Mouse (Mus musculus): Measurements from ENCODE around the gene Pex16. TPM values are rescaled to one million over a fixed set of nuclear protein-coding genes. Genes with fewer than 3 reads are reported as not detected.
A peak's percentile ranks its signal among the peaks of the same experiment; 100 is the strongest.
"Not testable (repeated sequence)": the region's sequence is repeated elsewhere in the genome, so short reads cannot be mapped to it uniquely, and the experiment has no call there.

Gene Pex16
- polyA plus RNA-seq, 2 experiments from 2014 or later = 40.0 to 59.3 TPM

- peak; percentile 34 for ATAC-seq
Observed at GRCm38 (mm10) chr2:92388891-92389641, 14.6 kb downstream of the Pex16 start.

- no peak for ATAC-seq
Observed at GRCm38 (mm10) chr2:92389645-92390044, 15.2 kb downstream of the Pex16 start.

- no peak for ATAC-seq
Observed at GRCm38 (mm10) chr2:92390206-92390930, 15.9 kb downstream of the Pex16 start.

- ATAC-seq = no peak
Observed at GRCm38 (mm10) chr2:92391116-92391515, 16.6 kb downstream of the Pex16 start.

GRCm38 (mm10) chr2:92391703-92392317 lies 17.3 kb downstream of the Pex16 start:
- ATAC-seq = no peak

- ATAC-seq = peak; percentile 61
Observed at GRCm38 (mm10) chr2:92392318-92393264, 18.1 kb downstream of the Pex16 start.

GRCm38 (mm10) chr2:92395535-92395934 lies 21.1 kb downstream of the Pex16 start:
- ATAC-seq = no peak

- no peak for ATAC-seq
Observed at GRCm38 (mm10) chr2:92397436-92397835, 23.0 kb downstream of the Pex16 start.

- ATAC-seq = not testable (repeated sequence)
Observed at GRCm38 (mm10) chr2:92399877-92400276, 25.4 kb downstream of the Pex16 start.

- no peak for ATAC-seq
Observed at GRCm38 (mm10) chr2:92400682-92401081, 26.2 kb downstream of the Pex16 start.

GRCm38 (mm10) chr2:92401091-92401561 lies 26.6 kb downstream of the Pex16 start, which contains the start of gene Mapk8ip1:
Gene Mapk8ip1 (minus strand): TSS chr2:92401263.
- ATAC-seq = no peak

GRCm38 (mm10) chr2:92402591-92403326 lies 28.3 kb downstream of the Pex16 start:
- no peak for ATAC-seq

- ATAC-seq = no peak
Observed at GRCm38 (mm10) chr2:92403776-92404319, 29.4 kb downstream of the Pex16 start.

- ATAC-seq = no peak
Observed at GRCm38 (mm10) chr2:92404737-92405136, 30.3 kb downstream of the Pex16 start.

GRCm38 (mm10) chr2:92405687-92406086 lies 31.2 kb downstream of the Pex16 start:
- no peak for ATAC-seq

GRCm38 (mm10) chr2:92408309-92409045 lies 34.0 kb downstream of the Pex16 start:
- ATAC-seq = no peak

GRCm38 (mm10) chr2:92411705-92412104 lies 37.2 kb downstream of the Pex16 start:
- no peak for ATAC-seq

- no peak for ATAC-seq
Observed at GRCm38 (mm10) chr2:92421723-92422387, 47.4 kb downstream of the Pex16 start.

- ATAC-seq = no peak
Observed at GRCm38 (mm10) chr2:92422388-92423135, 48.1 kb downstream of the Pex16 start.

Measured in activated CD4-positive, CD25-positive, alpha-beta regulatory T cell, adult 4 months (primary cell).